Mouse (Mus musculus): Measurements from ENCODE around the gene Trim33.

Trim33 gene

GRCm38 (mm10) chr3:103279182-103280149 lies at the start of gene Trim33:
Gene Trim33 (plus strand): TSS chr3:103279293.
- peak; percentile 86 for DNase-seq

GRCm38 (mm10) chr3:103232398-103232797 lies 46.7 kb upstream of the Trim33 start:
- no peak for DNase-seq

GRCm38 (mm10) chr3:103241524-103241923 lies 37.6 kb upstream of the Trim33 start:
- peak; percentile 5 for DNase-seq

GRCm38 (mm10) chr3:103242156-103242555 lies 36.9 kb upstream of the Trim33 start:
- no peak for DNase-seq

- no peak for DNase-seq
Measured at GRCm38 (mm10) chr3:103243491-103243890, 35.6 kb upstream of the Trim33 start.

GRCm38 (mm10) chr3:103246627-103247260 lies 32.3 kb upstream of the Trim33 start:
- no peak for DNase-seq

- DNase-seq = no peak
Measured at GRCm38 (mm10) chr3:103256089-103256819, 22.8 kb upstream of the Trim33 start.

GRCm38 (mm10) chr3:103262802-103263417 lies 16.2 kb upstream of the Trim33 start:
- DNase-seq = no peak

- DNase-seq = no peak
Measured at GRCm38 (mm10) chr3:103278561-103279181, 422 bp upstream of the Trim33 start.

- DNase-seq = peak; percentile 66
Measured at GRCm38 (mm10) chr3:103280241-103280761, 1.2 kb downstream of the Trim33 start.

GRCm38 (mm10) chr3:103280875-103281274 lies 1.8 kb downstream of the Trim33 start:
- DNase-seq = peak; percentile 32

GRCm38 (mm10) chr3:103288761-103289160 lies 9.7 kb downstream of the Trim33 start:
- DNase-seq = no peak

- DNase-seq = no peak
Measured at GRCm38 (mm10) chr3:103291087-103291486, 12.0 kb downstream of the Trim33 start.

GRCm38 (mm10) chr3:103305411-103305982 lies 26.4 kb downstream of the Trim33 start:
- peak; percentile 23 for DNase-seq

- DNase-seq = no peak
Measured at GRCm38 (mm10) chr3:103309252-103309651, 30.2 kb downstream of the Trim33 start.

- DNase-seq = no peak
Measured at GRCm38 (mm10) chr3:103309750-103310149, 30.7 kb downstream of the Trim33 start.

GRCm38 (mm10) chr3:103314291-103314690 lies 35.2 kb downstream of the Trim33 start:
- DNase-seq = no peak

GRCm38 (mm10) chr3:103335371-103335770 lies 56.3 kb downstream of the Trim33 start:
- DNase-seq = no peak

- DNase-seq = no peak
Measured at GRCm38 (mm10) chr3:103346658-103347057, 67.6 kb downstream of the Trim33 start.

- no peak for DNase-seq
Measured at GRCm38 (mm10) chr3:103353518-103353917, 74.4 kb downstream of the Trim33 start.

- DNase-seq = no peak
Measured at GRCm38 (mm10) chr3:103354041-103354440, 74.9 kb downstream of the Trim33 start.

- DNase-seq = no peak
Measured at GRCm38 (mm10) chr3:103361150-103361549, 82.1 kb downstream of the Trim33 start.
